Mouse (Mus musculus) limb, embryonic 12.5 days (tissue): Measurements from ENCODE around the gene Cacng4. TPM values are rescaled to one million over a fixed set of nuclear protein-coding genes. Genes with fewer than 3 reads are reported as not detected.
A peak's percentile ranks its signal among the peaks of the same experiment; 100 is the strongest.

Experiments used
- ATAC-seq: fragments of 200-750 bp; cut with Nextera tagmentation; 2 replicates; pipeline ENCODE4 v1.8.0; 2017; ENCODE audit warnings: low read depth, moderate TSS enrichment; ENCODE audit not compliant: insufficient number of reproducible peaks, insufficient read depth, low FRiP score, low TSS enrichment
- H3K27ac ChIP-seq: fragments of 300-500 bp; sonication (generic); 2 replicates; pipeline ENCODE4 v1.5.1; 2016; ENCODE audit warnings: mild to moderate bottlenecking, moderate library complexity
- H3K27me3 ChIP-seq: fragments of 300-500 bp; sonication (generic); 2 replicates; pipeline ENCODE4 v1.6.1; 2016; ENCODE audit warnings: mild to moderate bottlenecking, moderate library complexity
- H3K36me3 ChIP-seq: fragments of 300-500 bp; sonication (generic); 2 replicates; pipeline ENCODE4 v1.6.1; 2016; ENCODE audit warnings: mild to moderate bottlenecking, moderate library complexity
- H3K4me1 ChIP-seq: fragments of 300-500 bp; sonication (generic); replicated peaks from 2 replicates; pipeline ENCODE4 v1.6.1; 2016
- H3K4me2 ChIP-seq: fragments of 300-500 bp; sonication (generic); 2 replicates; pipeline ENCODE4 v1.6.1; 2016; ENCODE audit warnings: mild to moderate bottlenecking, moderate library complexity
- H3K4me3 ChIP-seq: fragments of 300-500 bp; sonication (generic); replicated peaks from 2 replicates; pipeline ENCODE4 v1.5.1; 2016; ENCODE audit warnings: mild to moderate bottlenecking
- H3K9ac ChIP-seq: fragments of 300-500 bp; sonication (generic); replicated peaks from 2 replicates; pipeline ENCODE4 v1.6.1; 2016; ENCODE audit warnings: mild to moderate bottlenecking, moderate library complexity
- H3K9me3 ChIP-seq: fragments of 300-500 bp; sonication (generic); 2 replicates; pipeline ENCODE4 v1.6.1; 2016; ENCODE audit warnings: mild to moderate bottlenecking, moderate library complexity
- WGBS: fragments of 180-500 bp; shearing (Covaris S2); methylation state at CpG from one replicate; pipeline ENCODE4 v1.1.7; 2016; 5-methylcytosine and 5-hydroxymethylcytosine counted together
- polyA plus RNA-seq: library from polyadenylated mRNA; unstranded; fragments of >200 nt; fragmentation: Nextera tagmentation; extraction: Ambion mirVana; gene quantifications from 2 replicates; pipeline ENCODE4 v1.2.1, GENCODE M21; 2016

The Cacng4 gene
- polyA plus RNA-seq, 1 experiment from 2014 or later = 5.2 TPM

DNA sequence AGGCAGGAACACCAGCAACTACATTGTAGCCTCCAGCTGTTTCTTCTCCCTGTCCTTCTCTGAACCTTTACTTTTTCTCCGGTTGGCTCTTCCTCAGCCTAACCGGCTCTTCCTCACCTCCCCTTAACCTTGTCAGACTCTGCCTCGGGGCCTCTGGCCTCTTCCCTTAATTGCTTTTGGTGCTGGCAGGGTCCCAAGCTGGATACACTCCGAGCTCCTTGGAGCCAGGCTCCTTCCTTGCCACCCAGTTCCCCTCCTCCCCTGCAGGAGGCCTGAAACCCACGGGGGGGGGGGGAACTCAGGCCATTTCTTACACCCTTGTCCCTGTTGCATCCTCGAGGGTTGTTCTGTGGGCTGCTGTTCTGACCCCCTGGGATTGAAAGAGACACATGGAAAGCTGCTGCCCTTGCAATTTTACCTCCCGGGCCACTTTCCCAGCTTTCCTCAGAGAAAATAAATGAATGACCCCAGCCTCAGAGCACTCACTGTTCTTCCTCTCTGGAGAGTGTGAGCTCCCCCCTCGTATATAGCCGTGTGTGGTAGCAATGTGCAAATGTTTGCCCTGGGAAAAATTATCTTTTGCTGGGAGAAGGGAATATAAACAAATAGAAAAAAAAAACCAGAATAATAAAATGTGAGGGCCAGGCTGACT, 1.2 kb upstream of the Cacng4 start:
- H3K27ac ChIP-seq = no peak overlapping the region
- no peak overlapping the region; the same call in none of the 2 replicates for H3K9ac ChIP-seq
- H3K36me3 ChIP-seq = no peaks in the 10 kb centered on the region
- H3K4me1 ChIP-seq = peaks cover 47% of the 10 kb centered on the region
- peak overlapping the region; percentile 70 for H3K4me3 ChIP-seq
- peaks cover 97% of the 10 kb centered on the region for H3K27me3 ChIP-seq
- no peak for ATAC-seq
- WGBS = 6% methylated on average over 9 of the region's 9 CpGs
- H3K4me2 ChIP-seq = peak overlapping the region; percentile 99
- H3K9me3 ChIP-seq = no peaks in the 10 kb centered on the region

DNA sequence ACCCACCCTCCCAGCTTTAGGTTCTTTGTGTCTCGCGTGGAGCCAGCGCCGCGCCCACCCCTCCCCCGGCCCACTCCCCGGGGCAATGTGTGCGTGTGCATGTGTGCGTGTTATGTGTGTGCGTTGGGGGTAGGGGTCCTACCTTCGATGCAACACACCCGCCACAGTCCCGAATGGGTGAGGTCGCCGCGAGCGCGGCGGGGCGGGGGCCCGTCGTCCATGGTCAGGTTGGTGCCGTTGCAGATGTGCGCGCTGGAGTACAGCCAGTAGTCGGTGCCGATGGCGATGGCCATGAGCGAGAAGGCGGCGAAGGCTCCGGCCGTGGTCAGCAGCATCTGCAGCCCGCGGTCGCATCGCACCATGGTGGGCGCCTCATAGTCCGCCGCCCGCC, 259 bp downstream of the Cacng4 start:
- Histone ChIP-seq H3K36me3 (no peaks in the 10 kb centered on the region), H3K9me3 (no peaks in the 10 kb centered on the region), H3K4me1 (peaks cover 38% of the 10 kb centered on the region), H3K4me3 (peak overlapping the region; percentile 70), H3K27me3 (peaks cover 87% of the 10 kb centered on the region), H3K9ac (peak overlapping the region; percentile 70), H3K4me2 (peak overlapping the region; percentile 99), H3K27ac (no peak overlapping the region)
- WGBS = under 1% methylated on average over 37 of the region's 41 CpGs
- ATAC-seq = peak; percentile 41; the same call in 1 of the 2 replicates

DNA sequence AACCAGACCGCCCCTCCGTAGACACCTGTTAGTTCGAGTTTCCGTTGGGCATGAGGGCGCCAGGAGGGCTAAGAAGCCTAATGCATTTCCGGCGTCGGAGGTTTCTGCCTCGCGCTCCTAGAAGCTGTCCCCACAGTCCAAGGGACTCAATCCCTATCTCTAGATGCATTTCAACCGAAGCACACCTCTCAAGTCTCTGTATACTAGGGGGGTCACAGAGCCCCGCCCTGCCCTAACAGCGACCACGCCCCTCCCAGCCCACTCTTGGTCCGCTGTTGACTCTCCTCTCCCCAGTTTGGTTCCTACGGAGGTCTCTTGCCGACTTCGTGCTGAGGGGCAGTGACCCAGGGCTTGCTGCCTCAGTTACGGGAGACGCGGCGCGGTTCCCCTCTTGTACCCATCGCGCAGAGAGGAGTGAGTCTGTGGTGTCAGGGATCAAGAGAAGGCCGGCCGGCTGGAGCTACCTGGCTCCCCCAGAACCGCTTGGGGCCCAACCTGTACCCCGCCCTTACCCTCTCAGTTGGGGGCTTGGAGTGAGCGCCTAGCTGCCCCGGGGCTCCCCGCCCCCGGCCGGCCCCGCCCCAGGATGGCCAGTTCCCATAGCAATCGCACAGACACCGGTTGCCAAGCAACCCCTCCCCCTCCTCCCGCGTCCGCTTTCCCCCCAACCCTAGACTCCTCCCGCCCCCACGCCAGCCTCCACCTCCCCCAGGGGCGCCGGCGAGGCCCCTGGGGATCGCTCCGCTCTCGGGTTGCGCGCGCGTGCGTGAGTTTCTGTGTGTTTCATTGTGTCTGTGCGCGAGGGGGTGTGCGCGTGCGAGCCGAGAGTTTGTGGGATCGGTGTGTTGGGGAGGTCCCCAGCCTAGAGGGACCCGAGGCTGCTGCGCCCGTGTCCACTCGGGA, 906 bp downstream of the Cacng4 start:
- Histone ChIP-seq H3K9ac (peak overlapping the region; percentile 70), H3K36me3 (no peaks in the 10 kb centered on the region), H3K27ac (no peak overlapping the region), H3K27me3 (peaks cover 80% of the 10 kb centered on the region), H3K9me3 (no peaks in the 10 kb centered on the region), H3K4me3 (peak overlapping the region; percentile 70), H3K4me1 (peaks cover 38% of the 10 kb centered on the region), H3K4me2 (peak overlapping the region; percentile 99)
- ATAC-seq = peak; percentile 65
- WGBS = 1% methylated on average over 64 of the region's 64 CpGs

GRCm38 (mm10) chr11:107792136-107792535, 2.2 kb downstream of the Cacng4 start:
- Histone ChIP-seq H3K4me1 (peaks cover 38% of the 10 kb centered on the region), H3K9me3 (no peaks in the 10 kb centered on the region), H3K27ac (no peak overlapping the region), H3K4me3 (peak overlapping the region; percentile 70; the same call in 1 of the 2 replicates), H3K9ac (no peak overlapping the region), H3K36me3 (no peaks in the 10 kb centered on the region), H3K4me2 (no peak overlapping the region), H3K27me3 (peaks cover 67% of the 10 kb centered on the region)
- no peak for ATAC-seq
- 20% methylated on average over 9 of the region's 9 CpGs for WGBS

DNA sequence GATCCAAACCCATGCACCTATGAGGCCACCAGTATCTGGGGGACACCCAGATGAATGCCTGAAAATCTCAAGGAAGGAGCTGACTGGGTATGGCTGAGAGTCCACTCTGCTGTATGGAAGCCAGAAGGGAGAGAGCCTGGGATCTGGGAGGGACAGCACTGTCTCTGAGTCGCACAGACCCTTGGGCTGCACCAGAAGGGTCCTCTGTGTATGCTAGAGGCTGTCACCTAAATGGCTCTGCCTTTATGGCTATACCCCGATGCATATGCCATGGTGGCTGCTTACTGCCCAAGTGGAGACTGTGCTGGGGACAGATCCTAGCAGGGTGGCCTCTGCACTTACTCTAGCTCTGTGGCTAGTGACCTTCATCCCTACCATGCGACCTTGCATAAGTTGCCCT, 8.6 kb downstream of the Cacng4 start:
- H3K4me1 ChIP-seq = no peaks in the 10 kb centered on the region
- 69% methylated on average over 3 of the region's 3 CpGs for WGBS
- H3K36me3 ChIP-seq = no peaks in the 10 kb centered on the region
- peaks cover 11% of the 10 kb centered on the region; the same call in 1 of the 2 replicates for H3K27me3 ChIP-seq
- ATAC-seq = no peak
- H3K9me3 ChIP-seq = no peaks in the 10 kb centered on the region
- H3K4me2 ChIP-seq = no peak overlapping the region
- no peak overlapping the region for H3K9ac ChIP-seq
- no peak overlapping the region for H3K4me3 ChIP-seq
- H3K27ac ChIP-seq = no peak overlapping the region

GRCm38 (mm10) chr11:107785288-107785687, 9.1 kb downstream of the Cacng4 start:
- no peak overlapping the region for H3K27ac ChIP-seq
- H3K36me3 ChIP-seq = no peaks in the 10 kb centered on the region
- ATAC-seq = no peak
- WGBS = 85% methylated on average over 1 of the region's 1 CpGs
- H3K9ac ChIP-seq = no peak overlapping the region
- 0 out of 2 replicates have a peak, but pooled peaks cover 6% of the 10 kb centered on the region for H3K27me3 ChIP-seq
- H3K4me1 ChIP-seq = no peaks in the 10 kb centered on the region
- H3K4me2 ChIP-seq = no peak overlapping the region
- no peak overlapping the region for H3K4me3 ChIP-seq
- H3K9me3 ChIP-seq = no peaks in the 10 kb centered on the region

DNA sequence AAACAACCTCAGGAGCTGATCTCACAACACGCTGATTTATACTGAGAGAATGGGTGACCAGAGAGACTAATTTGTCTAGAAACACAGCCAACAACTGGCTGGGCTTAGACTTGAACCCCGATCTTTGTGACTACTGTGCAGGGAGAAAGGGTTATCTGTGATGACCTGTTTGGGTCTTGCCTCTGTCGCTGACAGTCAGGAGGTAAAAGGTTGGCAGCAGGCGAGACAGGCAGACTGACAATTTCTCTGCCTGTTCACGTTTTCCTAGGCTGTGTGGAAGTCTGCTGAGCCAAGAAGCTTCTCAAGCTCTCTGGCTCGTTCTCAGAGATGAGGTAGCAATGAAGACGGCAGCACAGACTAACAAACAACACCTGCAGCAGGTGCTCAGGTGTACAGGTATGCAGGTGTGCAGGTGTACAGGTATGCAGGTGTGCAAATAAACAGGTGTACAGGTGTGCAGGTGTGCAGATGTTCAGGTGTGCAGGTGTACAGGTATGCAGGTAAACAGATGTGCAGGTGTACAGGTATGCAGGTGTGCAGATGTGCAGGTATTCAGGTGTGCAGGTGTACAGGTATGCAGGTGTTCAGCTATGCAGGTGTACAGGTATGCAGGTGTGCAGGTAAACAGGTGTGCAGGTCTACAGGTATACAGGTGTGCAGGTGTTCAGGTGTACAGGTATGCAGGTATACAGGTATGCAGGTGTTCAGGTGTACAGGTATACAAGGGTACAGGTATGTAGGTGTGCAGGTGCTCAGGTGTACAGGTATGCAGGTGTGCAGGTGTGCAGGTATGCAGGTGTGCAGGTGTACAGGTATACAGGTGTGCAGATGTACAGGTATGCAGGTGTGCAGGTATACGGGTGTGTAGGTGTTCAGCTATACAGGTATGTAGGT, 10.2 kb downstream of the Cacng4 start:
- 86% methylated on average over 8 of the region's 8 CpGs for WGBS

GRCm38 (mm10) chr11:107782591-107782990, 11.8 kb downstream of the Cacng4 start:
- no peak for ATAC-seq
- WGBS = 67% methylated on average over 5 of the region's 5 CpGs
- Histone ChIP-seq H3K9me3 (no peaks in the 10 kb centered on the region), H3K4me3 (no peak overlapping the region), H3K4me2 (no peak overlapping the region), H3K27ac (no peak overlapping the region), H3K9ac (no peak overlapping the region), H3K36me3 (no peaks in the 10 kb centered on the region), H3K27me3 (0 out of 2 replicates have a peak, but pooled peaks cover 5% of the 10 kb centered on the region), H3K4me1 (no peaks in the 10 kb centered on the region)

More for the DNA sequence above, 10.2 kb downstream of the Cacng4 start:
- Histone ChIP-seq H3K27ac (no peak overlapping the region), H3K36me3 (no peaks in the 10 kb centered on the region), H3K4me2 (no peak overlapping the region), H3K4me1 (no peaks in the 10 kb centered on the region), H3K4me3 (no peak overlapping the region), H3K27me3 (0 out of 2 replicates have a peak, but pooled peaks cover 5% of the 10 kb centered on the region), H3K9ac (no peak overlapping the region), H3K9me3 (no peaks in the 10 kb centered on the region)
- ATAC-seq = no peak

GRCm38 (mm10) chr11:107778859-107779258, 15.5 kb downstream of the Cacng4 start:
- no peak overlapping the region for H3K9ac ChIP-seq
- H3K36me3 ChIP-seq = no peaks in the 10 kb centered on the region
- ATAC-seq = no peak
- 85% methylated on average over 9 of the region's 9 CpGs for WGBS
- H3K27me3 ChIP-seq = 0 out of 2 replicates have a peak, but pooled peaks cover 9% of the 10 kb centered on the region
- H3K4me2 ChIP-seq = no peak overlapping the region
- no peak overlapping the region for H3K27ac ChIP-seq
- H3K4me1 ChIP-seq = no peaks in the 10 kb centered on the region; the same call in 1 of the 2 replicates
- no peak overlapping the region for H3K4me3 ChIP-seq
- H3K9me3 ChIP-seq = no peaks in the 10 kb centered on the region

GRCm38 (mm10) chr11:107777487-107777886, 16.9 kb downstream of the Cacng4 start:
- WGBS = 69% methylated on average over 12 of the region's 12 CpGs
- peaks cover 5% of the 10 kb centered on the region; the same call in 1 of the 2 replicates for H3K4me1 ChIP-seq
- H3K27ac ChIP-seq = no peak overlapping the region
- H3K4me3 ChIP-seq = no peak overlapping the region
- no peaks in the 10 kb centered on the region for H3K9me3 ChIP-seq
- H3K27me3 ChIP-seq = 0 out of 2 replicates have a peak, but pooled peaks cover 4% of the 10 kb centered on the region
- no peak for ATAC-seq
- H3K9ac ChIP-seq = no peak overlapping the region
- H3K4me2 ChIP-seq = no peak overlapping the region
- H3K36me3 ChIP-seq = no peaks in the 10 kb centered on the region
